32 mouse cellular contexts compared by ENCODE assay signal in the genomic region with DNA sequence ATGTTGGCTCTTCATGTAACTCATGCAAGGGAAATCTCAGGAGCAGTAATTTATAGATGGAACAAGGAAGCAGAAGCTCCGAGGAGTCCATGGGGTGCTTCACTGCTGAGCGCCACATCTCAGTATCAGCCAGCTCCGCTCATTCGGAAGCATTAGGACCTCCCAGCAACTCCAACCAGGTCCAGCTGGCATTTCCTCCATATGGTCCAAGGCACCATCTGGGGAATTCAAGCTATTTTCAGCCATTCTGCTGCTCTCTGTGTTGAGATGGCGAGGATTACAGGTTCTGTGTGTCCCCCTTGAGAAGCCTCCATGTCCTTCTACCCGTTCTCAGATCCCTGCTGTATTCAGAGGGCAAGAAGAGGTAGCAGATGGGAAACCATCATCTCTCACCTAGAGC.
A peak's percentile ranks its signal among the peaks of the same experiment; 100 is the strongest.
DNase-seq lines count a peak whose midpoint lies in the region; ATAC-seq and TF ChIP-seq lines count a peak whose summit lies in the region.
"Had no signal": no experiment of that assay in that cellular context is flagged by ENCODE, and none has a peak within 500 bp of the region (broad histone marks: within the 10 kb centered on the region; RNA-seq: fewer than 3 reads in every experiment).

No protein-coding gene starts in this region.

- peak; percentile 18 for DNase-seq in forebrain, postnatal 0 days
- no peak for DNase-seq in forebrain, embryonic 14.5 days (ENCODE audit: low spot score)
- DNase-seq in brain, adult 2 months (ENCODE audit: low read depth, low spot score) = peak; percentile 98
- peak; percentile 90 to 96 for DNase-seq in cerebellum, adult 2 months
- peak; percentile 78 to 91 for DNase-seq in cerebellum, postnatal 14 days
- no peak for DNase-seq in layer of hippocampus, adult 9-10 months (ENCODE audit: low spot score)
- DNase-seq in kidney, adult 11 months = no peak
- DNase-seq: adrenal gland, adult 8-10 months; embryo, embryonic 11 days; gastrocnemius, postnatal 10 days; heart, postnatal 4 days; kidney, adult 2 months; kidney, postnatal 36 days; liver, embryonic 13.5 days; lung, adult 18-20 months; right cerebral cortex, postnatal 4 days; thymus, adult 18-20 months; thymus, postnatal 36 days had no signal

- no peak overlapping the region for H3K9ac ChIP-seq in forebrain, postnatal 0 days
- no peak overlapping the region for H3K9ac ChIP-seq in forebrain, embryonic 14.5 days (ENCODE audit: low read length)
- no peak overlapping the region for H3K9ac ChIP-seq in forebrain, embryonic 12.5 days
- H3K9ac ChIP-seq: embryonic facial prominence, embryonic 12.5 days; hindbrain, embryonic 13.5 days; limb, embryonic 15.5 days; liver, embryonic 13.5 days; midbrain, embryonic 13.5 days had no signal

- H3K9me3 ChIP-seq in forebrain, postnatal 0 days (ENCODE audit: low read length) = no peaks in the 10 kb centered on the region
- H3K9me3 ChIP-seq in forebrain, embryonic 14.5 days (replicated peaks; ENCODE audit: control insufficient read depth, low read length) = no peaks in the 10 kb centered on the region
- no peaks in the 10 kb centered on the region for H3K9me3 ChIP-seq in forebrain, embryonic 12.5 days
- H3K9me3 ChIP-seq: embryonic facial prominence, embryonic 12.5 days; G1E; heart, embryonic 10.5 days; hindbrain, embryonic 13.5 days; limb, embryonic 10.5 days; limb, embryonic 15.5 days; liver, embryonic 13.5 days; midbrain, embryonic 13.5 days had no signal

- H3K36me3 ChIP-seq in forebrain, postnatal 0 days (ENCODE audit: insufficient read depth) = no peaks in the 10 kb centered on the region
- no peaks in the 10 kb centered on the region for H3K36me3 ChIP-seq in forebrain, embryonic 14.5 days (ENCODE audit: control insufficient read depth, insufficient read depth, low read length)
- H3K36me3 ChIP-seq in forebrain, embryonic 12.5 days (replicated peaks) = no peaks in the 10 kb centered on the region
- H3K36me3 ChIP-seq: embryonic facial prominence, embryonic 12.5 days; G1E; heart, embryonic 10.5 days; hindbrain, embryonic 13.5 days; limb, embryonic 10.5 days; limb, embryonic 15.5 days; liver, embryonic 13.5 days; midbrain, embryonic 13.5 days had no signal

- no peak for TF ChIP-seq CTCF in forebrain, postnatal 0 days (IDR thresholded peaks at IDR 0.05; ENCODE audit: low read depth)
- no peak for TF ChIP-seq CTCF in cerebellum, adult 2 months (IDR thresholded peaks at IDR 0.05; ENCODE audit: borderline replicate concordance, insufficient read depth, low read depth, low read length)

- TF ChIP-seq POLR2A in cerebellum, adult 2 months (IDR thresholded peaks at IDR 0.05; ENCODE audit: borderline replicate concordance, insufficient read depth, low read length) = no peak

- no peak overlapping the region for H3K27ac ChIP-seq in forebrain, postnatal 0 days (ENCODE audit: low read depth, low read length)
- no peak overlapping the region for H3K27ac ChIP-seq in forebrain, embryonic 14.5 days (ENCODE audit: low read depth, low read length)
- H3K27ac ChIP-seq in cerebellum, adult 2 months (ENCODE audit: insufficient read depth, low read length) = peak overlapping the region; percentile 90
- H3K27ac ChIP-seq in forebrain, embryonic 12.5 days = no peak overlapping the region
- H3K27ac ChIP-seq: embryonic facial prominence, embryonic 12.5 days; heart, embryonic 10.5 days; hindbrain, embryonic 13.5 days; layer of hippocampus, adult 2 months; limb, embryonic 10.5 days; limb, embryonic 15.5 days; liver, embryonic 13.5 days; macrophage; midbrain, embryonic 13.5 days; stomach, postnatal 0 days had no signal

- H3K4me1 ChIP-seq in forebrain, postnatal 0 days (ENCODE audit: insufficient read depth) = no peaks in the 10 kb centered on the region
- H3K4me1 ChIP-seq in forebrain, embryonic 14.5 days (ENCODE audit: control insufficient read depth, insufficient read depth, low read length) = no peaks in the 10 kb centered on the region
- peaks cover 54% of the 10 kb centered on the region for H3K4me1 ChIP-seq in cerebellum, adult 2 months (ENCODE audit: control insufficient read depth, insufficient read depth, low read length)
- H3K4me1 ChIP-seq in forebrain, embryonic 12.5 days = no peaks in the 10 kb centered on the region
- H3K4me1 ChIP-seq: embryonic facial prominence, embryonic 12.5 days; heart, embryonic 10.5 days; hindbrain, embryonic 13.5 days; limb, embryonic 15.5 days; liver, embryonic 13.5 days; midbrain, embryonic 13.5 days had no signal

- ATAC-seq in forebrain, postnatal 0 days = no peak
- no peak for ATAC-seq in forebrain, embryonic 14.5 days
- no peak for ATAC-seq in forebrain, embryonic 12.5 days (ENCODE audit: low FRiP score)
- ATAC-seq: forebrain, embryonic 16.5 days; inflammation-experienced regulatory T-cells, adult 6 months; lung, postnatal 0 days; midbrain, embryonic 13.5 days had no signal

- H3K27me3 ChIP-seq in forebrain, postnatal 0 days (ENCODE audit: insufficient read depth, low read length) = no peaks in the 10 kb centered on the region
- H3K27me3 ChIP-seq in forebrain, embryonic 14.5 days (replicated peaks; ENCODE audit: control insufficient read depth, insufficient read depth, low read length) = no peaks in the 10 kb centered on the region
- H3K27me3 ChIP-seq in cerebellum, adult 2 months (ENCODE audit: control insufficient read depth, insufficient read depth, low read length) = no peaks in the 10 kb centered on the region
- H3K27me3 ChIP-seq in forebrain, embryonic 12.5 days = no peaks in the 10 kb centered on the region
- H3K27me3 ChIP-seq: embryonic facial prominence, embryonic 12.5 days; hindbrain, embryonic 13.5 days; limb, embryonic 15.5 days; liver, embryonic 13.5 days; midbrain, embryonic 13.5 days had no signal

- WGBS in forebrain, postnatal 0 days = 65% methylated on average over 6 of the region's 6 CpGs
- 84% methylated on average over 6 of the region's 6 CpGs for WGBS in forebrain, embryonic 14.5 days
- WGBS in cerebellum, adult 2 months = 13% methylated on average over 6 of the region's 6 CpGs
- 88% methylated on average over 6 of the region's 6 CpGs for WGBS in forebrain, embryonic 12.5 days

- no peak overlapping the region for H3K4me2 ChIP-seq in forebrain, postnatal 0 days (ENCODE audit: low read depth)
- no peak overlapping the region for H3K4me2 ChIP-seq in forebrain, embryonic 14.5 days (ENCODE audit: low read length)
- H3K4me2 ChIP-seq in forebrain, embryonic 12.5 days = no peak overlapping the region
- H3K4me2 ChIP-seq: embryonic facial prominence, embryonic 12.5 days; hindbrain, embryonic 13.5 days; limb, embryonic 15.5 days; liver, embryonic 13.5 days; midbrain, embryonic 13.5 days had no signal

- no peak overlapping the region for H3K4me3 ChIP-seq in forebrain, postnatal 0 days (ENCODE audit: low read depth, low read length)
- no peak overlapping the region for H3K4me3 ChIP-seq in forebrain, embryonic 14.5 days (ENCODE audit: low read depth, low read length)
- H3K4me3 ChIP-seq in cerebellum, adult 2 months (replicated peaks; ENCODE audit: insufficient read depth, low read depth, low read length) = no peak overlapping the region
- no peak overlapping the region for H3K4me3 ChIP-seq in forebrain, embryonic 12.5 days (replicated peaks)
- H3K4me3 ChIP-seq: embryonic facial prominence, embryonic 12.5 days; heart, embryonic 10.5 days; hindbrain, embryonic 13.5 days; layer of hippocampus, adult 2 months; limb, embryonic 10.5 days; limb, embryonic 15.5 days; liver, embryonic 13.5 days; midbrain, embryonic 13.5 days had no signal

Comparison
In these comparisons a context has a peak if more than half of its experiments do, and no peak if none do; other contexts are left out.
1. DNase-seq: peak in forebrain, postnatal 0 days (single experiment), brain, adult 2 months (single experiment), cerebellum, adult 2 months (2 of 2) and cerebellum, postnatal 14 days (2 of 2); none in forebrain, embryonic 14.5 days (single experiment), layer of hippocampus, adult 9-10 months (single experiment) and kidney, adult 11 months (single experiment).